28 mouse cellular contexts compared by ENCODE assay signal in genomic region chr2:168516717-168517116, GRCm38 (mm10).
A peak's percentile ranks its signal among the peaks of the same experiment; 100 is the strongest.
DNase-seq lines count a peak whose midpoint lies in the region; ATAC-seq and TF ChIP-seq lines count a peak whose summit lies in the region.
"Had no signal": no experiment of that assay in that cellular context is flagged by ENCODE, and none has a peak within 500 bp of the region (broad histone marks: within the 10 kb centered on the region; RNA-seq: fewer than 3 reads in every experiment).

No protein-coding gene starts in this region.

- TF ChIP-seq POLR2A in thymus, adult 2 months (IDR thresholded peaks at IDR 0.05; ENCODE audit: control insufficient read depth, extremely low read depth, insufficient read depth, low read length, poor library complexity): no peak

- peak; percentile 20 for DNase-seq in CD4-positive, CD25-positive, alpha-beta regulatory T cell, adult 2 months (ENCODE audit: low read depth, low spot score)
- DNase-seq in thymus, postnatal 0 days (ENCODE audit: low spot score): peak; percentile 35
- no peak for DNase-seq in thymus, adult 2 months
- no peak for DNase-seq in testis, postnatal 14 days (ENCODE audit: low spot score)
- no peak for DNase-seq in retina, embryonic 14.5 days (ENCODE audit: low spot score)
- DNase-seq: adrenal gland, adult 2 months; adrenal gland, postnatal 36 days; cerebellum, adult 18-20 months; cerebellum, postnatal 10 days; forebrain, postnatal 0 days; gastrocnemius, postnatal 10 days; heart, postnatal 36 days; kidney, adult 18-20 months; kidney, postnatal 36 days; left cerebral cortex, postnatal 4 days; liver, postnatal 0 days; lung, postnatal 4 days; right cerebral cortex, adult 18-20 months had no signal

- no peak overlapping the region for H3K27ac ChIP-seq in thymus, adult 2 months (ENCODE audit: control insufficient read depth, insufficient read depth, low read length)
- H3K27ac ChIP-seq: embryonic facial prominence, embryonic 10.5 days; embryonic facial prominence, embryonic 15.5 days; forebrain, embryonic 12.5 days; hindbrain, embryonic 15.5 days; liver, embryonic 12.5 days; midbrain, embryonic 10.5 days had no signal

- H3K36me3 ChIP-seq in thymus, adult 2 months (ENCODE audit: control insufficient read depth, insufficient read depth, low read length): no peaks in the 10 kb centered on the region
- H3K36me3 ChIP-seq: embryonic facial prominence, embryonic 10.5 days; embryonic facial prominence, embryonic 15.5 days; forebrain, embryonic 12.5 days; hindbrain, embryonic 15.5 days; liver, embryonic 12.5 days; midbrain, embryonic 10.5 days had no signal

- H3K4me1 ChIP-seq in thymus, adult 2 months (replicated peaks; ENCODE audit: control insufficient read depth, insufficient read depth, low read length): peaks cover 16% of the 10 kb centered on the region
- H3K4me1 ChIP-seq: embryonic facial prominence, embryonic 10.5 days; embryonic facial prominence, embryonic 15.5 days; forebrain, embryonic 12.5 days; hindbrain, embryonic 15.5 days had no signal

- H3K27me3 ChIP-seq in thymus, adult 2 months (ENCODE audit: control insufficient read depth, insufficient read depth, low read length): no peaks in the 10 kb centered on the region
- H3K27me3 ChIP-seq: embryonic facial prominence, embryonic 15.5 days; forebrain, embryonic 12.5 days; hindbrain, embryonic 15.5 days had no signal

- ATAC-seq in CD4-positive, CD25-positive, alpha-beta regulatory T cell, adult 4 months: no peak
- ATAC-seq in granulocyte monocyte progenitor cell, adult 5-6 weeks (replicated peaks; ENCODE audit: poor library complexity, severe bottlenecking): peak; percentile 64
- ATAC-seq in megakaryocyte progenitor cell, adult 5-6 weeks (replicated peaks; ENCODE audit: poor library complexity): peak; percentile 75
- ATAC-seq: forebrain, postnatal 0 days; liver, embryonic 12.5 days; liver, postnatal 0 days had no signal

- H3K4me3 ChIP-seq in thymus, adult 2 months (ENCODE audit: control insufficient read depth, insufficient read depth, low read length): no peak overlapping the region
- H3K4me3 ChIP-seq: embryonic facial prominence, embryonic 10.5 days; embryonic facial prominence, embryonic 15.5 days; forebrain, embryonic 12.5 days; hindbrain, embryonic 15.5 days; liver, embryonic 12.5 days; midbrain, embryonic 10.5 days; myocyte had no signal

- WGBS in thymus, adult 2 months: 28% methylated on average over 7 of the region's 7 CpGs

- no peak for TF ChIP-seq CTCF in thymus, adult 2 months (IDR thresholded peaks at IDR 0.05; ENCODE audit: borderline replicate concordance, control insufficient read depth, extremely low read depth, insufficient read depth, low read length, poor library complexity)

Comparison
In these comparisons a context has a peak if more than half of its experiments do, and no peak if none do; other contexts are left out.
1. DNase-seq: peak in CD4-positive, CD25-positive, alpha-beta regulatory T cell, adult 2 months (single experiment) and thymus, postnatal 0 days (single experiment); none in thymus, adult 2 months (single experiment), testis, postnatal 14 days (single experiment) and retina, embryonic 14.5 days (single experiment).